Mouse (Mus musculus) neural tube, embryonic 15.5 days (tissue): Measurements from ENCODE around the gene Tnfrsf13b. TPM values are rescaled to one million over a fixed set of nuclear protein-coding genes. Genes with fewer than 3 reads are reported as not detected.
A peak's percentile ranks its signal among the peaks of the same experiment; 100 is the strongest.

Experiments used
- ATAC-seq: fragments of 200-750 bp; cut with Nextera tagmentation; 2 replicates; pipeline ENCODE4 v1.8.0; 2017; ENCODE audit warnings: mild to moderate bottlenecking, moderate TSS enrichment, moderate library complexity; ENCODE audit not compliant: low FRiP score
- H3K27ac ChIP-seq: fragments of 300-500 bp; sonication (generic); replicated peaks from 2 replicates; pipeline ENCODE4 v1.5.1; 2015; ENCODE audit warnings: mild to moderate bottlenecking, inconsistent platforms
- H3K27me3 ChIP-seq: fragments of 300-500 bp; sonication (generic); replicated peaks from 2 replicates; pipeline ENCODE4 v1.6.1; 2015; ENCODE audit warnings: inconsistent platforms
- H3K36me3 ChIP-seq: fragments of 300-500 bp; sonication (generic); 2 replicates; pipeline ENCODE4 v1.6.1; 2015; ENCODE audit warnings: inconsistent platforms
- H3K4me1 ChIP-seq: fragments of 300-500 bp; sonication (generic); 2 replicates; pipeline ENCODE4 v1.6.1; 2015; ENCODE audit warnings: inconsistent platforms
- H3K4me2 ChIP-seq: fragments of 300-500 bp; sonication (generic); 2 replicates; pipeline ENCODE4 v1.6.1; 2015; ENCODE audit warnings: inconsistent platforms, mild to moderate bottlenecking, moderate library complexity
- H3K4me3 ChIP-seq: fragments of 300-500 bp; sonication (generic); replicated peaks from 2 replicates; pipeline ENCODE4 v1.5.1; 2015; ENCODE audit warnings: mild to moderate bottlenecking, inconsistent platforms
- H3K9ac ChIP-seq: fragments of 300-500 bp; sonication (generic); replicated peaks from 2 replicates; pipeline ENCODE4 v1.6.1; 2015; ENCODE audit warnings: mild to moderate bottlenecking, inconsistent platforms
- H3K9me3 ChIP-seq: fragments of 300-500 bp; sonication (generic); replicated peaks from 2 replicates; pipeline ENCODE4 v1.6.1; 2016; ENCODE audit warnings: inconsistent platforms
- WGBS: fragments of 180-500 bp; shearing (Covaris S2); methylation state at CpG from one replicate; pipeline ENCODE4 v1.1.7; 2015; ENCODE audit warnings: mixed read lengths; 5-methylcytosine and 5-hydroxymethylcytosine counted together
- polyA plus RNA-seq: library from polyadenylated mRNA; unstranded; fragments of >200 nt; fragmentation: Nextera tagmentation; extraction: Ambion mirVana; gene quantifications from 2 replicates; pipeline ENCODE4 v1.2.1, GENCODE M21; 2015

Gene Tnfrsf13b
- polyA plus RNA-seq, 1 experiment from 2014 or later = 1.2 TPM

DNA sequence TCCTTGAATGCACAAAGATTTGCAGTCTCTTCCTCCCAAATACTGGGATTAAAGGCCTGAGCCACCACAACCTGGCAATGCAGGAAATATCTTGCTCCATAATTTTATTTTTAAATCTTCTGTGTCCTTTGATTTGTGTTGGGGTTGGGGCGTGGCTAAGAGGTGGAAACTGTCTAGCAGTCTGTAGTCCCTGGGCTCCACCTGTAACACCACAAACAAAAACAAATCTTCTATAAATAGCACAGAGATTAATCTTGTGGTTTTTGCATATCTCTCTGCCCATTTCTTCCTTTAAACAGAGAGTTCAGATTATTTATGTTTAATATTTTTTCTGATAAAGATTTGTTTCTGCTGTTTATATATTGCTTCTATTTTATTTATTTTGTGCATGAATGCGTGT is 6.4 kb downstream of the Tnfrsf13b start:
- ATAC-seq = no peak
- WGBS = 87% methylated on average over 2 of the region's 2 CpGs
- no peak overlapping the region for H3K9ac ChIP-seq

DNA sequence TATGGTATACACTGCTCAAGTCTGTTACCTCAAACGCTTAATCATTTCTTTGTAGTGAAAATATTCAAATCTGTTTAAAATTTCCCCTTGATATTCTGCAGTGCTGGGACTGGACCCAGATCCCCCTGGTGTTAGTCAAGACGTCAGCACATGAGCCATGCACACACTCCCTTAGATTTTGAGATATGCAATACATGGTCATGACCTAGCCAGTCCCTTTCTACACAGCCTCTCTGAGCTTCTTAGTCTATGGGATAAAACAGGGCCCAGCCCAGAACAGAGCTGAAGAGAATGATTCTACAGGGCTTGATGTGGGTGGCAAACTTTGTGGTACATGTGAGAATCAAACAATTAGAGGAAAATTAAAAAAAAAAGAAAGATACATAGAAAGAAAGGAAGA is 15.1 kb downstream of the Tnfrsf13b start:
- no peaks in the 10 kb centered on the region for H3K36me3 ChIP-seq
- H3K9me3 ChIP-seq = no peaks in the 10 kb centered on the region
- ATAC-seq = no peak
- H3K9ac ChIP-seq = no peak overlapping the region
- H3K27me3 ChIP-seq = 0 out of 2 replicates have a peak, but pooled peaks cover 2% of the 10 kb centered on the region
- H3K4me3 ChIP-seq = no peak overlapping the region
- H3K27ac ChIP-seq = no peak overlapping the region
- WGBS = 79% methylated on average over 2 of the region's 2 CpGs
- H3K4me1 ChIP-seq = no peaks in the 10 kb centered on the region
- no peak overlapping the region for H3K4me2 ChIP-seq

More for the DNA sequence above, 6.4 kb downstream of the Tnfrsf13b start:
- no peak overlapping the region for H3K4me3 ChIP-seq
- no peaks in the 10 kb centered on the region for H3K9me3 ChIP-seq
- no peak overlapping the region for H3K27ac ChIP-seq
- no peak overlapping the region for H3K4me2 ChIP-seq
- H3K36me3 ChIP-seq = no peaks in the 10 kb centered on the region
- no peaks in the 10 kb centered on the region for H3K4me1 ChIP-seq
- no peaks in the 10 kb centered on the region for H3K27me3 ChIP-seq

DNA sequence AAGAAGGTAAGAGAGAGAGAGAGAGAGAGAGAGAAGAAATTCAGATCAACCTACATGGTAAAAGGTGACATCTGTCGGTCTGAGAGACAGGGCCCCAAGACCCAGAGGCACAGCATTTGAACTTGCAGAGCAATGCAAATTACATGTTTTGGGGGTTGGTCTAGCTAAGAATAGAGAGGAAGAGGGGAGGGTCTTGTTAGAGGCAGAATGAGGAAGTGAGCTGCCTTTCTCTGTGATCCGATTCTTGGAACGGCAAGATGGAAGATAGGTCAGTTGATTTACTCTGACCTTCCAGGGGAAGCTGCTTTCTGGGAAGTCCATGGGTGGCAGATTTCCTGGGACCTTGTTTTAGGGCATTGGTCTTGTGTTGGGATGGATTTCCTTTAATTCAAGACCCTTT is 15.7 kb downstream of the Tnfrsf13b start:
- H3K27me3 ChIP-seq = 0 out of 2 replicates have a peak, but pooled peaks cover 6% of the 10 kb centered on the region
- no peak overlapping the region for H3K9ac ChIP-seq
- WGBS = 88% methylated on average over 3 of the region's 3 CpGs
- H3K4me2 ChIP-seq = no peak overlapping the region
- no peak overlapping the region for H3K4me3 ChIP-seq
- H3K36me3 ChIP-seq = no peaks in the 10 kb centered on the region
- peaks cover 5% of the 10 kb centered on the region for H3K4me1 ChIP-seq
- ATAC-seq = no peak
- H3K9me3 ChIP-seq = no peaks in the 10 kb centered on the region
- H3K27ac ChIP-seq = no peak overlapping the region

DNA sequence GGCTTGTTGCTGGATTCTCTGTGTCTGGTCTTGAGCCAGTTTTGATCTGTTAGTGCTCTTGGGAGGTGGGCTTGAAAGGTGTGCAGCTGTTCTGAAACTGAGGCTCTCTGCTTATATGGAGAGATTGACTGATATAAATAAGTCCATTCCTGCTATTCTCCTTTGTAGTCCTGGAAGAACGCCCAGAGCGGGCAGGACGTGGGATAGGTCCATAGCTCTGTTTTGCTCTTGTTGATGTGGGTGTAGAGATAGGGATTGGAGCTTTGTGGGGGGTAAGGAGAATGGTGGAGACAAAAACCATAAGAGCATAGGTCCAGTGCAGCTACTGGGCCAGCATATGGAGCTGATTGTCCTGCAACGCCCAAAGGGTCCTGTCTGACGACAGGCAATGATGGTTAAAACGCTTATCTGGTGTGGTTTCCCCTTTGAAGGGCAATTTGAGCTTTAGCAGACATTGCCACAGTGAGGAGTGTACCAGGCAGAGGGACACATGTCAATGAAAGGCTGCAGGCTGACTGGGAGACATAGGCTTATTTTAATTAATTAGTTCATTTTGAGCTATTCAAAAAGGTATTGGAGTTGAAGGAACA is 16.5 kb downstream of the Tnfrsf13b start:
- Histone ChIP-seq H3K27me3 (peaks cover 8% of the 10 kb centered on the region; the same call in 1 of the 2 replicates), H3K4me1 (peaks cover 13% of the 10 kb centered on the region), H3K4me2 (no peak overlapping the region), H3K9me3 (no peaks in the 10 kb centered on the region), H3K27ac (no peak overlapping the region), H3K36me3 (no peaks in the 10 kb centered on the region), H3K4me3 (no peak overlapping the region), H3K9ac (no peak overlapping the region)
- ATAC-seq = no peak
- WGBS = 73% methylated on average over 6 of the region's 6 CpGs

DNA sequence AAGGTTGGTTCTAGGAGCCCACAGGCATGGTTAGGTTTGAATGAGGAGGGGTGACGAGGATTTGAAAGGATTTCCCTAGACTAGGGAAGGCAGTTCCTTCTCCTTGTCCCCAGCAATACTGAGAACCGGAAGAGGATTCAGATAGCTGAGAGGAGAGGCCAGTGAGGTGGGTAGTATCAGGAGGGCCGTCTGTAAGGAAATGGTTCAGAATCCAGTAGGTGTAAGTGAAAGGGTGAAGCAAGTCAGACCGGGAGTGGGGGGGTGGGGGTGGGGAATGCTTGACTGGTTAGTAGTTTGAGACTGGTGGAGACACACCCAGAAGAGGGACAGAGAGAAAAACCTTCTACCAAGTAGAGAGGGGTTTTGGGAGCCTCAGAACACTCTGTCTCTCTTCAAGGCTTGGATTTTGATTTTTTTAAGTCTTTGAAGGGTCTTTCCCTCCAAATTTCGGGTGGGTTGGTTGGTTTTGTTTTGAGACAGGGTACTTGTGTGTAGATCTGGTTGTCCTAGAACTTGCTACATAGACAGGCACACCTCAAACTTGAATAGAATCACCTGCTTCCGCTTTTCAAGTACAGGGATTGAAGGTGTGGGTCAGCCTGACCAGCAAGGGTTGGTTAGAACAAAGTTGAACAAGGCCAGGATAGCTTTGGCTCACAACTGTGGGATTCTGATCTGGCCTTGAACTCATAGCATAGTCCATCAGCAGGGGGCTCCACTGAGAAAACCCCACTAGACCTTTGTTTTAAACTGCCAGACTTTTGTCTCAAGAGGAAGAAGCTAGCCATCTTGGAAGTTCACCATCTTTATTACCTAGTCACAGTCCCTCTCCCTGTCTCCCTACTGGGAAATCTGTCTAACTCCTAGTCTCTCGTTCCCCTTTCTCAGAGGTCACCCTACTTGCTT is 17.3 kb downstream of the Tnfrsf13b start:
- no peak overlapping the region for H3K4me3 ChIP-seq
- H3K27ac ChIP-seq = no peak overlapping the region
- H3K4me1 ChIP-seq = peaks cover 15% of the 10 kb centered on the region
- no peaks in the 10 kb centered on the region for H3K36me3 ChIP-seq
- no peak overlapping the region for H3K9ac ChIP-seq
- ATAC-seq = no peak
- H3K4me2 ChIP-seq = no peak overlapping the region
- H3K27me3 ChIP-seq = peaks cover 15% of the 10 kb centered on the region; the same call in 1 of the 2 replicates
- H3K9me3 ChIP-seq = no peaks in the 10 kb centered on the region
- WGBS = 72% methylated on average over 7 of the region's 7 CpGs

DNA sequence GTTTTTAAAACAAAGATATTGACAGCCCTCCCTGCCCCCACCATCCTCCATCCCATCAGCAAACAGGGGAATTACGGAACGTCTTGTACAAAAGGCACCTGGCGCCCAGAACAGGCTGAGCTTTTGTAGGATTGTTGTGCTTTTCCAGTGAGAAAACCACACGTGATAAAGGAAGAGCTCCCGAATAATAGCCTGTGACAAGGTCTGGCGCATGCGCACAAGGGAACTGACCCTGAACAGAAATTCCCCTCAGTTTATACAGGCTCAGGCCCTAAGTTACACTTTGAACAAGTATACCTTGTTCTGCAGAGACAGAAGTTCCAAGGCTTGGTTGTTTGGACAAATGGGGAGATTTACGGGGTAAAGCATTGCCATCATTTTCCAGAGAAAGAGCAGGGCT is 19.0 kb downstream of the Tnfrsf13b start:
- H3K4me1 ChIP-seq = peaks cover 15% of the 10 kb centered on the region
- 57% methylated on average over 8 of the region's 8 CpGs for WGBS
- no peak overlapping the region for H3K4me3 ChIP-seq

DNA sequence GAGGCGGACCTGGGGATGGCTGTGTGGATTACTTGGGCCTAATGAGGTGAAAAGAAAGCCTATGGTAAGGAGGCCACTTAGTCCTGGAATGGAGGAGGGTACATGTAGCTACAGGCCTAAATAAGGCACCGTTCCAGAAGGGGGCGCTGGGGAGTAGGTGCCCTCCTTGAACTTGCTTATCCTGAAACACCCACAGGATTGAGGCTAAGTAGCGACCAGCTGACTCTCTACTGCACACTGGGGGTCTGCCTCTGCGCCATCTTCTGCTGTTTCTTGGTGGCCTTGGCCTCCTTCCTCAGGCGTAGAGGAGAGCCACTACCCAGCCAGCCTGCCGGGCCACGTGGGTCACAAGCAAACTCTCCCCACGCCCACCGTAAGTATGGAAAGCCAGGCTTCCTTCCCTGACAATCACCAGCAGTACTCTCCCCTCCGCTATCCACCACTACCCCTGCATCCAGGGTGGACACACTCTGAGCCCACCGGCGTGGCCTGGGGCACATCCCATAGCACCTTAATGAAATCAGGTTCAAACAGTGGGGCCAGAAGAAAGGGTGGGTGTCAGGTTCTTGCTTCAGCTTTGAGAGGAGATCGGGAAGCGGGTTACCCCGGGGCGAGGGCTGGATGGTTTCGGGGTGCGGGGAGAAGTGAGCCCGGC is 20.2 kb downstream of the Tnfrsf13b start:
- ATAC-seq = peak; percentile 28; the same call in 1 of the 2 replicates
- Histone ChIP-seq H3K4me2 (peak overlapping the region; percentile 82), H3K4me3 (peak overlapping the region; percentile 43), H3K9ac (peak overlapping the region; percentile 51), H3K36me3 (peaks cover 5% of the 10 kb centered on the region), H3K4me1 (peaks cover 15% of the 10 kb centered on the region), H3K27ac (no peak overlapping the region), H3K27me3 (peaks cover 15% of the 10 kb centered on the region; the same call in 1 of the 2 replicates), H3K9me3 (no peaks in the 10 kb centered on the region)
- WGBS = 18% methylated on average over 19 of the region's 20 CpGs

More for the DNA sequence above, 19.0 kb downstream of the Tnfrsf13b start:
- Histone ChIP-seq H3K27ac (no peak overlapping the region), H3K36me3 (no peaks in the 10 kb centered on the region), H3K4me2 (no peak overlapping the region), H3K27me3 (peaks cover 15% of the 10 kb centered on the region; the same call in 1 of the 2 replicates), H3K9me3 (no peaks in the 10 kb centered on the region), H3K9ac (no peak overlapping the region)
- no peak for ATAC-seq

DNA sequence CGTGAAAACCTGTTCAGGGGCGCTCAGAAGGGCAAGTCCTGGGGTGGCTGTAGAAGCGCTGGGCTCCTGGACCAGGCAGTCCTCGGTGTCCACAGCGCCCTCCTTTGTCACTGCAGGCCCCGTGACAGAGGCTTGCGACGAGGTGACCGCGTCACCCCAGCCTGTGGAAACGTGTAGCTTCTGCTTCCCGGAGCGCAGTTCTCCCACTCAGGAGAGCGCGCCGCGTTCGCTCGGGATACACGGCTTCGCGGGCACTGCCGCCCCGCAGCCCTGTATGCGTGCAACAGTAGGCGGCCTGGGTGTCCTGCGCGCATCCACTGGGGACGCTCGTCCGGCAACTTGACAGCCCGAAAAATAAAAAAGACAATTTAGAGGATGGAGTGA is 20.7 kb downstream of the Tnfrsf13b start:
- peak; percentile 70 for ATAC-seq
- Histone ChIP-seq H3K4me1 (peaks cover 15% of the 10 kb centered on the region), H3K27ac (no peak overlapping the region), H3K9me3 (no peaks in the 10 kb centered on the region), H3K4me3 (peak overlapping the region; percentile 43), H3K27me3 (peaks cover 15% of the 10 kb centered on the region; the same call in 1 of the 2 replicates), H3K4me2 (peak overlapping the region; percentile 82), H3K9ac (peak overlapping the region; percentile 51), H3K36me3 (peaks cover 10% of the 10 kb centered on the region)
- 5% methylated on average over 31 of the region's 32 CpGs for WGBS

DNA sequence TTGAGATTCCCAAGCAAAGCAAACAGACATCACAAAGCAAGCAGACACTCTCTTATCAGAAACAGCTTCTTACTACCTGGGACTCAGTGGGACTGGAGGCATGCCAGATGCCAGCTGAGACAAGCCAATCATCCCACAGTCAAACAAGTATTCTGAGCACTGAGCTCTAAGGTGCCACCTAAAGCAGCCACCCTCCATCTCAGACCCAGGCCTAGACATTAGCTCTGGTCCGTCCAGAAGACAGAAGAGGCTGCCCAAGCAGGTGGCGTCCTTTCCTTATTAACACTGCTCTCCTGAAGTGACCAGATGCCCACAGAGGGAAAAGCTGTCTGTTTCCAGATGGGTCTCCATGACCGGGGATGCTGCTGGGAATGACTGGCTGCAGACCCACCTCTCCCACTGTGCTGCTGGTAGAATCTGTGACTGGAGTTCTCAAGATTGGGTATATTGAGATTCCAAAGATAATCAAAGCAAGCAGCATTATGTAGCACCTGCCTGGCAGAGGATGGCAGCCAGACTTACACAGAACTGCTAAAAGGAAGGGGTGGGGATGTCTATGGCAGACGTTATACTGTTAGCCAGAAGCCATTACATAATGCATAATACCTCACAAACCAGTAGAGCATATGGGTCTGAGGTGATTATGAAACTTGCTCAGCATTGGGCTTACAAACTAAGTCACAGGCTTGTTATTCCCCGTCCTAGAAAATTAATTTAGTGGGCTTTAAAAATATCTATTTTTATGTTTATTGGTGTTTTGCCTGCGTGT is 23.9 kb downstream of the Tnfrsf13b start:
- no peak overlapping the region for H3K4me3 ChIP-seq
- 77% methylated on average over 6 of the region's 6 CpGs for WGBS
- peaks cover 15% of the 10 kb centered on the region; the same call in 1 of the 2 replicates for H3K27me3 ChIP-seq
- no peak overlapping the region for H3K9ac ChIP-seq
- no peaks in the 10 kb centered on the region for H3K9me3 ChIP-seq
- H3K4me1 ChIP-seq = peaks cover 15% of the 10 kb centered on the region
- no peak overlapping the region for H3K27ac ChIP-seq
- H3K4me2 ChIP-seq = no peak overlapping the region
- H3K36me3 ChIP-seq = peaks cover 41% of the 10 kb centered on the region
- no peak for ATAC-seq

DNA sequence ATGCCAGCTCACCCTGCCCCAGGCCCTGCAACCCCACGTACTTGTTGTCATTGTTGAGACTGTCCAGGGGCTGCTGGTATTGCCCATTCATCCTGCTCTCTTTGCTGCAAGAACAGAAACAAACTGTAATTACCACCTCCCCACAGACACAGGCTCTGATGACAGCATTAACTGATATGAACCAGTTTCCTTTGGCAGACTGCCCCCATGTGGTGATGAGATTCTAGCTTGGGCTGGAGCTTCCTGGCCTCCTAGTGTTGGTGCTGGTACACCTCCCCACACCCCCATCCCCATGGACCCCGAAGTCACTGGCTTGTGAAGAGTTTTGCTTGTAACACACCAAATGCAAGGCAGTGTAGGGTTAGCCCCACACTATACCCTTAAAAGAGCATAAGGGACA is 29.2 kb downstream of the Tnfrsf13b start:
- ATAC-seq = no peak
- Histone ChIP-seq H3K27ac (no peak overlapping the region), H3K9ac (no peak overlapping the region), H3K4me3 (no peak overlapping the region), H3K4me2 (no peak overlapping the region), H3K9me3 (no peaks in the 10 kb centered on the region), H3K36me3 (peaks cover 93% of the 10 kb centered on the region), H3K27me3 (no peaks in the 10 kb centered on the region), H3K4me1 (no peaks in the 10 kb centered on the region)
- 92% methylated on average over 2 of the region's 2 CpGs for WGBS

DNA sequence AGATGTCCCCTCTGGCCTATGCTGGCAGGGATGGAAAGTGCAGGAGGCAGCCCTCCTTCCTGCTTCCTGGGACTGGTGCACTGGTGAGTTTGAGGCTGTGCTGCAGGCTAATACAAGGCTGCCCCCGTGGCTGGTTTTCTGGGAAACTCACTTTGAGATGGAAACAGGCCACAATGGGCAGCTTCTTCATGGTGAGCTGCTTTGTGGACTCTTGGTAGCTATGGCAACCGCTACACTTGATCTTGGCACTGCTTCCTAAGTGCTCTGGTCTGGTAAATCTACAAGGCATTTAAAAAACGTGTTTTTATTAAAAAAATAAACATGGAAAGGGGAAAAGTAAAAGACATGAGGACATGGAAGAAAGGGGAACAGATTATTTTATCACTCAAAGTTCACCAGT is 31.6 kb downstream of the Tnfrsf13b start:
- no peak overlapping the region for H3K9ac ChIP-seq
- no peaks in the 10 kb centered on the region for H3K9me3 ChIP-seq
- no peak for ATAC-seq
- no peaks in the 10 kb centered on the region for H3K27me3 ChIP-seq
- H3K36me3 ChIP-seq = peaks cover 99% of the 10 kb centered on the region
- no peak overlapping the region for H3K4me2 ChIP-seq
- 0 out of 2 replicates have a peak overlapping the region, but pooled peaks have one; percentile 28 for H3K27ac ChIP-seq
- no peaks in the 10 kb centered on the region for H3K4me1 ChIP-seq
- H3K4me3 ChIP-seq = no peak overlapping the region
- WGBS = 67% methylated on average over 3 of the region's 3 CpGs
